Mouse (Mus musculus): ENCODE data around the gene Uhrf2. TPM values are rescaled to one million over a fixed set of nuclear protein-coding genes. Genes with fewer than 3 reads are reported as not detected.
"Not testable (repeated sequence)": the region's sequence is repeated elsewhere in the genome, so short reads cannot be mapped to it uniquely, and the experiment has no call there.

The Uhrf2 gene
- polyA plus RNA-seq, 1 experiment from 2014 or later = 29.7 TPM

DNA sequence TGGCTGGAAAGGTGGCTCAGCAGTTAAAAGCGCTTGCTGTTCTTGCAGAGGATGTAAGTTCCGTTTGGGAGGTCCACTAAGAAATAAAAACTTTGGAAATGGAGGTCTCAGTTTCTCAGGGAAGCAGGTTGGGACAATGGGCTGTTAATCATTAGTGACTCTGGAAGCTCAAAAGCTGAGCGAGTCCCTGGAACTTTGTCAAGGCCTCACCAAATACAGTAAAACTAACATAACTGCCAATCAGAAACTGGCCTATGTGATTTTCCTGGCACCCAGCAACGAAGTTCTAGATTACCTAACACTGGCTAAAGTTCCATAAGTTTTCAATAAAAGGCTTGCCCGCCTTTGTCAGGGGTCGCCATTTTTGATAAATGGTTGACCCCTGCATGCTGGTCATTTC lies 14.2 kb upstream of the Uhrf2 start:
- no peak for ATAC-seq (ENCODE audit: insufficient read depth)
- Histone ChIP-seq H3K4me1 (replicated peaks) (0 out of 2 replicates have a peak, but pooled peaks cover 9% of the 10 kb centered on the region), H3K27me3 (no peaks in the 10 kb centered on the region), H3K9me3 (replicated peaks) (no peaks in the 10 kb centered on the region), H3K36me3 (replicated peaks) (no peaks in the 10 kb centered on the region), H3K4me2 (no peak overlapping the region), H3K4me3 (replicated peaks) (no peak overlapping the region), H3K27ac (replicated peaks) (0 out of 2 replicates have a peak overlapping the region, but pooled peaks have one; percentile 19), H3K9ac (no peak overlapping the region)
- WGBS (ENCODE audit: insufficient replicate concordance) = 55% methylated on average over 6 of the region's 6 CpGs

DNA sequence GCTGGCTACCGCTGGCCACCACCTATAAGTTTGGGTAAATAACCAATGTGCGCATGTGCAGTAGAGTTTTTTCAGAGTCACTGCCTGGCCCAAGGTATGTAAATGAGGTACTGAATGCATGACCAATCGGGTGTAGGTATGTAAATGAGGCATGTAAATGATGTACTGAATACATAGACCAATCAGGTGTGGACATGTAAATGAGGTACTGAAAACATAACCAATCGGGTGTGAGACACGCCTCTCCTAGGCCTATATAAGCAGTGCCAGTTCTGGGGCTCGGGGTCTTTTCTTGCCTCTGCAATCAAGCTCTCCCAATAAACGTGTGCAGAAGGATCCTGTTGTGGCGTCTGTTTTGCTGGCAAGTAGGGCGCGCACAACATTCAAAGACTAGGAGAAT lies 6.9 kb upstream of the Uhrf2 start:
- not testable (repeated sequence) for H3K27me3 ChIP-seq; H3K4me1 ChIP-seq (replicated peaks); H3K4me3 ChIP-seq (replicated peaks); H3K36me3 ChIP-seq (replicated peaks); H3K9ac ChIP-seq; H3K27ac ChIP-seq (replicated peaks); ATAC-seq (ENCODE audit: insufficient read depth); H3K9me3 ChIP-seq (replicated peaks); H3K4me2 ChIP-seq
- 79% methylated on average over 10 of the region's 10 CpGs for WGBS (ENCODE audit: insufficient replicate concordance)

- Histone ChIP-seq H3K4me3 (replicated peaks) (peak overlapping the region; percentile 100; the same call in 1 of the 2 replicates), H3K4me1 (replicated peaks) (peaks cover 31% of the 10 kb centered on the region), H3K27ac (replicated peaks) (no peak overlapping the region), H3K36me3 (replicated peaks) (no peaks in the 10 kb centered on the region), H3K4me2 (peak overlapping the region; percentile 86), H3K27me3 (0 out of 2 replicates have a peak, but pooled peaks cover 5% of the 10 kb centered on the region), H3K9me3 (replicated peaks) (no peaks in the 10 kb centered on the region), H3K9ac (no peak overlapping the region)
- no peak for ATAC-seq (ENCODE audit: insufficient read depth)
- 69% methylated on average over 11 of the region's 11 CpGs for WGBS (ENCODE audit: insufficient replicate concordance)
Observed at GRCm38 (mm10) chr19:30029002-30029710, 1.2 kb upstream of the Uhrf2 start.

DNA sequence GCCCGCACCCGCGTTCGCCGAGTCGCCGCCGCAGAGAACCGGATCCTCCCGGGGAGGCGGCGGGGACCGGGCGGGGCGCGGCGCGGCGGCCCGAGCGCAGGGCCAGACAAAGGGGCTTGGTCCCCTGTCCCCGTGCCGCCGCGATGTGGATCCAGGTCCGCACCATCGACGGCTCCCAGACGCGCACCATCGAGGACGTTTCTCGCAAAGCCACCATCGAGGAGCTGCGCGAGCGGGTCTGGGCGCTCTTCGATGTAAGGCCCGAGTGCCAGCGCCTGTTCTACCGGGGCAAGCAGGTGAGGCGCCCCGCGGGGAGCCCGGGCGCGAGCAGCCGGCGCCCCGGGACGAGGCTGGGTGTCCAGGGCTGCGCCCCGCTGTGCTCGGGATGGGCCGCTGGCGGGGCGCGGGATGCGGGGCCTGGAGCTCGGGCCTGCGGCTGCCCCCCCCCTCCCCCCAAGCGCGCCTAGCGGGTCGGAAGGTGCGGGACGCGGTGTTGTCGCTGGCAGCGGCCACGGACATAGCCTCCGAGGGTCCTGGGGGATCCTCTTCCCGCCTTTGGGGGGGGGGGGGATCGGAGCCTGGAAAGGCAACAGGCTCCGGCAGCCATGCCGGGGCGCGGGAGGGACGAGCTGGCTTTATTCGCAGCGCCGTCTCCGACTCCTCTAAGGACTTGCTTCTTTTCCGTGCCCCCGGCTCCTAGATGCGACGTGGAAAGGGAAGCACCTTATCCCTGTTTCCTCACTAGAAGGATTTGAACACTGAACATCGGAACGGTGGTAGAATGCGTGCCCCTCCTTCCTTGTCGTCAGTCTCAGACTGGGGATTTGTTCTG lies 539 bp downstream of the Uhrf2 start:
- WGBS (ENCODE audit: insufficient replicate concordance) = under 1% methylated on average over 68 of the region's 92 CpGs
- H3K4me1 ChIP-seq (replicated peaks) = peaks cover 44% of the 10 kb centered on the region
- ATAC-seq (ENCODE audit: insufficient read depth) = peak; percentile 79
- H3K9me3 ChIP-seq (replicated peaks) = no peaks in the 10 kb centered on the region
- 0 out of 2 replicates have a peak, but pooled peaks cover under 1% of the 10 kb centered on the region for H3K27me3 ChIP-seq
- H3K4me3 ChIP-seq (replicated peaks) = peak overlapping the region; percentile 100
- H3K27ac ChIP-seq (replicated peaks) = peak overlapping the region; percentile 93
- peak overlapping the region; percentile 86 for H3K4me2 ChIP-seq
- H3K9ac ChIP-seq = peak overlapping the region; percentile 98
- H3K36me3 ChIP-seq (replicated peaks) = no peaks in the 10 kb centered on the region

- H3K4me3 ChIP-seq (replicated peaks) = peak overlapping the region; percentile 100
- peak overlapping the region; percentile 86 for H3K4me2 ChIP-seq
- peaks cover 49% of the 10 kb centered on the region for H3K4me1 ChIP-seq (replicated peaks)
- H3K9me3 ChIP-seq (replicated peaks) = no peaks in the 10 kb centered on the region
- WGBS (ENCODE audit: insufficient replicate concordance) = 2% methylated on average over 7 of the region's 7 CpGs
- no peak for ATAC-seq (ENCODE audit: insufficient read depth)
- H3K9ac ChIP-seq = peak overlapping the region; percentile 98
- peak overlapping the region; percentile 93 for H3K27ac ChIP-seq (replicated peaks)
- peaks cover under 1% of the 10 kb centered on the region; the same call in 1 of the 2 replicates for H3K36me3 ChIP-seq (replicated peaks)
- no peaks in the 10 kb centered on the region for H3K27me3 ChIP-seq
Observed at GRCm38 (mm10) chr19:30031468-30031931, 1.2 kb downstream of the Uhrf2 start.

DNA sequence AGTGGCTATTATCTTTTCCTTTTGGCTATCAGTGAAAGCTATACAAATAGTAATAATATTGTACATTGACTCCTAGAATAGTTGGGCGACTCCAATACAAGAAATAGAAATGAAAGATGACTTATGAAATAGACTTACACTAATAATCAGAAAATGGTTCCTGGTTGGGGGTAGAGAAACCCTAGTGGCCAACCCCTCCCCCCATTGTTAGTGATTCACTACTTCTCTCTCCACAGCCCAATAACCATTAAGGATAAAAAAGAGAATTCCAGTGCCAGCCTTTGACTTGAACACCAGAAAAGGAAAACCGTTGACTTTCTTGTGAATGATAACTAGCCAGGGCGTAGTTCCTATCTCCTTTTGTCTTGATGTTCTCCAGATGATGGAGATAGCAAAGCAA lies 1.9 kb downstream of the Uhrf2 start:
- Histone ChIP-seq H3K4me3 (replicated peaks) (peak overlapping the region; percentile 100), H3K27me3 (no peaks in the 10 kb centered on the region), H3K9me3 (replicated peaks) (no peaks in the 10 kb centered on the region), H3K4me1 (replicated peaks) (peaks cover 56% of the 10 kb centered on the region), H3K9ac (peak overlapping the region; percentile 98), H3K36me3 (replicated peaks) (peaks cover 4% of the 10 kb centered on the region; the same call in 1 of the 2 replicates), H3K4me2 (peak overlapping the region; percentile 86), H3K27ac (replicated peaks) (no peak overlapping the region)
- 34% methylated on average over 3 of the region's 3 CpGs for WGBS (ENCODE audit: insufficient replicate concordance)
- ATAC-seq (ENCODE audit: insufficient read depth) = no peak

GRCm38 (mm10) chr19:30035361-30035760 lies 5.0 kb downstream of the Uhrf2 start:
- H3K27me3 ChIP-seq = no peaks in the 10 kb centered on the region
- whole genome bisulfite sequencing (ENCODE audit: insufficient replicate concordance) = 38% methylated on average over 3 of the region's 3 CpGs
- peaks cover 4% of the 10 kb centered on the region for H3K36me3 ChIP-seq (replicated peaks)
- no peak overlapping the region for H3K4me3 ChIP-seq (replicated peaks)
- ATAC-seq (ENCODE audit: insufficient read depth) = no peak
- no peak overlapping the region for H3K27ac ChIP-seq (replicated peaks)
- H3K9me3 ChIP-seq (replicated peaks) = no peaks in the 10 kb centered on the region
- H3K4me1 ChIP-seq (replicated peaks) = peaks cover 50% of the 10 kb centered on the region
- no peak overlapping the region for H3K4me2 ChIP-seq
- no peak overlapping the region for H3K9ac ChIP-seq

DNA sequence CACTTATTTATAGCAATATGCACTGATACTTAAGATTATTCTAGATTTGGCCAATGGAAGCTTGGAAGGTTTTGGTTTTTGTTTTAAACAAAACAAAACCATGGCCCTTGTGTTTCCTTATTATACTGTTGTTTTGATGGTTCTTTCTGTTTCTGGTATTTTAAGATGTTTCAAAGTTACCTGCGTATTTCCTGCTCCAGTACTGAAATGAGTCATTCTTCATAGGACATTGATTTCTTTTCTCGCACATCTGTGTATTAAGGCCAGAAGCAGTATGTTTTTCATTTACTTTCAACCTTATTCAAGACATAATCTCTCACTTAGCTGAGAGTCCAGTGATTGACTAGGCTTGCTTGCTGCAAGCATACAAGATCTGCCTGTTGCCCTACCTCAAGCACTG lies 13.4 kb downstream of the Uhrf2 start:
- H3K4me1 ChIP-seq (replicated peaks) = peaks cover 8% of the 10 kb centered on the region
- H3K9me3 ChIP-seq (replicated peaks) = no peaks in the 10 kb centered on the region
- H3K27me3 ChIP-seq = no peaks in the 10 kb centered on the region
- H3K36me3 ChIP-seq (replicated peaks) = peaks cover 52% of the 10 kb centered on the region
- ATAC-seq (ENCODE audit: insufficient read depth) = no peak
- H3K4me2 ChIP-seq = no peak overlapping the region
- H3K9ac ChIP-seq = no peak overlapping the region
- no peak overlapping the region for H3K4me3 ChIP-seq (replicated peaks)
- 94% methylated on average over 2 of the region's 2 CpGs for WGBS (ENCODE audit: insufficient replicate concordance)
- no peak overlapping the region for H3K27ac ChIP-seq (replicated peaks)

- no peaks in the 10 kb centered on the region for H3K27me3 ChIP-seq
- H3K4me3 ChIP-seq (replicated peaks) = no peak overlapping the region
- H3K4me1 ChIP-seq (replicated peaks) = peaks cover 16% of the 10 kb centered on the region
- no peak overlapping the region for H3K9ac ChIP-seq
- no peak overlapping the region for H3K4me2 ChIP-seq
- H3K9me3 ChIP-seq (replicated peaks) = no peaks in the 10 kb centered on the region
- ATAC-seq (ENCODE audit: insufficient read depth) = no peak
- H3K27ac ChIP-seq (replicated peaks) = no peak overlapping the region
- peaks cover 52% of the 10 kb centered on the region for H3K36me3 ChIP-seq (replicated peaks)
- WGBS (ENCODE audit: insufficient replicate concordance) = 87% methylated on average over 1 of the region's 1 CpGs
Observed at GRCm38 (mm10) chr19:30044630-30045029, 14.3 kb downstream of the Uhrf2 start.

DNA sequence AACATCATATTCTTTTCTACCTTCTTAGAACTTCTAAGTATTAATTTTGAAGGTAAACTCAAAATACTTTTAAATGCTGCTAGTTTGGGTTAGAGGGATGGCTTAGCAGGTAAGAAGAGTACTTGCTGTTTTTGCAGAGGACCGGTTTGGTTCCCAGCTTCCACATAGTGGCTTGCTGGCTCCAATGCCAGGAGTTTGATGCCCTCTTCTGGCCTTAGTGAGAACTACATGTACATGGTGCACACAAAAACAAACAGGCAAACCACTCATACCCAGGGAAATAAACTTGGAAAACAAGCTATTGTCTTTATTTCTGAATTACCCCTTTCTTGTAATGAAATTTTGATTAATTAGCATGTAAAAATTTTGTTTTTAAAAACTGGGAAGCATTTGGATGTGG lies 15.5 kb downstream of the Uhrf2 start:
- Histone ChIP-seq H3K9ac (no peak overlapping the region), H3K4me1 (replicated peaks) (peaks cover 25% of the 10 kb centered on the region), H3K27me3 (no peaks in the 10 kb centered on the region), H3K9me3 (replicated peaks) (no peaks in the 10 kb centered on the region), H3K36me3 (replicated peaks) (peaks cover 52% of the 10 kb centered on the region), H3K27ac (replicated peaks) (no peak overlapping the region), H3K4me2 (no peak overlapping the region), H3K4me3 (replicated peaks) (no peak overlapping the region)
- ATAC-seq (ENCODE audit: insufficient read depth) = no peak
- WGBS (ENCODE audit: insufficient replicate concordance) = 67% methylated on average over 1 of the region's 1 CpGs

DNA sequence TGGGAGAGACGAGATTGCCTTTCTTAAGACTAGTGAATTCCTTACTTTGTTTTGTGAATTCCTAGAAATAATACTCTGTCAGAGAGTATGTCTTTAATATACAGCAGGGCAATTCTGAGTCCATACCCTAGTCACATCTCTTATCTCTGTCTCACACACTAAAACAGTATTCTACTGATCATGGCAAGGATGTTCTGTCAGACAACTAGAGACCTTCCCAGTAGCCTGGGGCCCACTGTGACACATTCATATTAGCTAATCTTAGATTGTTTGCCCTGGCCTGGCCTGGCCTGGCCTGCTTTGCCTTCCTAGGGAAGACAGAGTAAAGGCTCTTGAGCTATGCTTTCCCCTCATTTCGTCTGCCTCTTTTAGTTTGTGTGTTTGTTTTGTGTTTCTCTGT lies 20.3 kb downstream of the Uhrf2 start:
- no peaks in the 10 kb centered on the region for H3K27me3 ChIP-seq
- H3K4me3 ChIP-seq (replicated peaks) = peak overlapping the region; percentile 16; the same call in 1 of the 2 replicates
- H3K27ac ChIP-seq (replicated peaks) = peak overlapping the region; percentile 81
- peaks cover 38% of the 10 kb centered on the region for H3K4me1 ChIP-seq (replicated peaks)
- peak overlapping the region; percentile 51 for H3K4me2 ChIP-seq
- 0 out of 2 replicates have a peak overlapping the region, but pooled peaks have one; percentile 29 for H3K9ac ChIP-seq
- peak; percentile 93 for ATAC-seq (ENCODE audit: insufficient read depth)
- H3K36me3 ChIP-seq (replicated peaks) = peaks cover 34% of the 10 kb centered on the region
- WGBS (ENCODE audit: insufficient replicate concordance) = 21% methylated on average over 2 of the region's 2 CpGs
- no peaks in the 10 kb centered on the region for H3K9me3 ChIP-seq (replicated peaks)

All from liver, embryonic 15.5 days (tissue).